Mouse (Mus musculus): ENCODE data around the gene Csf2ra. TPM values are rescaled to one million over a fixed set of nuclear protein-coding genes. Genes with fewer than 3 reads are reported as not detected.
"Not testable (repeated sequence)": the region's sequence is repeated elsewhere in the genome, so short reads cannot be mapped to it uniquely, and the experiment has no call there.

The Csf2ra gene
- polyA plus RNA-seq, 1 experiment from 2014 or later = 41.5 TPM

DNA sequence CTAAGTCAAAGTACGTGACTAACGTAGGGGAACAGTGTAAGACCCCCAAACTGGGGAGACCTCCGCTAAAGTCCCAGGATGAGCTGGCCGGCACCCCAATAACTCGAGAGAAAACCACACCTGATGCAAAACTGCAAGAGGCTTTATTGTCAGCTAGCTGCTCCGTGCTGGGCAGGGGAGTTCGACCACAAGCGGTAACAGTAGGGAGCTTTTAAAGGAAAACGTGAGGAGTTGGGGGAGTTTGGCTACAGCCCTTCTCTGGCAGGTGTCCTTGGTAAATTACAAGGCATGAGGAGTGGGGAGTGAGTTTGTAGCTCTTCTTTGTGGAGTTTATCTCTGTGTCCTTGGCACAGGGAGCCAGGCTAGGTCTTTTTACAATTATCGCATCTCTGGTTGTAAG lies 28.4 kb downstream of the Csf2ra start:
- no peak for ATAC-seq
- no peaks in the 10 kb centered on the region for H3K36me3 ChIP-seq
- 21% methylated on average over 10 of the region's 10 CpGs for WGBS
- H3K4me3 ChIP-seq (replicated peaks) = no peak overlapping the region
- H3K27ac ChIP-seq = no peak overlapping the region
- no peak overlapping the region for H3K4me2 ChIP-seq (replicated peaks)
- H3K9ac ChIP-seq (replicated peaks) = no peak overlapping the region
- H3K4me1 ChIP-seq (replicated peaks) = no peaks in the 10 kb centered on the region
- H3K27me3 ChIP-seq = no peaks in the 10 kb centered on the region
- no peaks in the 10 kb centered on the region for H3K9me3 ChIP-seq

DNA sequence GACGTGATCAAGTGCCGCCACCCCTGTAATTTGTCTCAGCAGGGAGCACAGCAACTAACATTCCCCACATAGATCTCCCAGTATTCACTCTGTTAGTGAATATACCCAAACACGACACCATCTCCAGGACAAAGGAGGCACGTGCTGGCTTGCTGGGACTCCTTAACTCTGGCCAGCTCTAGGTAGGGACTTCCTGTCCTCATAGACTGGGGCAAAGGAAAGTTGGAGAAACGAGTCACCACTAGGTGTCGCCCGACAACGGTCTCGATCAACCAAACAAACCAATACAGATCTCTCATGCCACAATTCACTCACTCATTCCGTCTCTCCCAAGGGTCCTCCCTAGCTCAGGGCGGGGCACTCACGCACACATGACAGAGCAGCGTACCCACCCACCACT lies 28.9 kb downstream of the Csf2ra start:
- no peak overlapping the region for H3K4me3 ChIP-seq (replicated peaks)
- H3K4me1 ChIP-seq (replicated peaks) = no peaks in the 10 kb centered on the region
- no peaks in the 10 kb centered on the region for H3K27me3 ChIP-seq
- ATAC-seq = no peak
- no peak overlapping the region for H3K27ac ChIP-seq
- no peaks in the 10 kb centered on the region for H3K36me3 ChIP-seq
- H3K9ac ChIP-seq (replicated peaks) = no peak overlapping the region
- WGBS = 17% methylated on average over 13 of the region's 13 CpGs
- H3K4me2 ChIP-seq (replicated peaks) = no peak overlapping the region
- H3K9me3 ChIP-seq = no peaks in the 10 kb centered on the region

GRCm38 (mm10) chr19:61183590-61183989 lies 44.6 kb downstream of the Csf2ra start, which contains the start of gene Gm6020:
Gm6020 (plus strand) TSS chr19:61183890.
- not testable (repeated sequence) for H3K4me2 ChIP-seq (replicated peaks); H3K27me3 ChIP-seq; H3K9ac ChIP-seq (replicated peaks); H3K4me3 ChIP-seq (replicated peaks); H3K27ac ChIP-seq; H3K36me3 ChIP-seq; ATAC-seq; H3K4me1 ChIP-seq (replicated peaks)
- 89% methylated on average over 2 of the region's 2 CpGs for WGBS
- peaks cover 27% of the 10 kb centered on the region for H3K9me3 ChIP-seq

GRCm38 (mm10) chr19:61175756-61176324 lies 52.4 kb downstream of the Csf2ra start, which contains the start of gene Gm7102:
Gm7102 (minus strand) TSS chr19:61176309.
- peak within 1 kb of the TSS; percentile 29 for H3K4me3 ChIP-seq (replicated peaks)
- H3K27me3 ChIP-seq = no peaks in the 10 kb centered on the region
- ATAC-seq = no peak
- no peak within 1 kb of the TSS for H3K27ac ChIP-seq
- peaks cover 6% of the 10 kb centered on the region; the same call in 1 of the 2 replicates for H3K9me3 ChIP-seq
- WGBS = 33% methylated on average over 39 of the region's 39 CpGs
- H3K36me3 ChIP-seq = no peaks in the 10 kb centered on the region
- H3K4me2 ChIP-seq (replicated peaks) = peak within 1 kb of the TSS; percentile 50
- no peaks in the 10 kb centered on the region for H3K4me1 ChIP-seq (replicated peaks)
- peak within 1 kb of the TSS; percentile 41; the same call in 1 of the 2 replicates for H3K9ac ChIP-seq (replicated peaks)

Other genes with a start within 250 kb of the Csf2ra start
- gene Zfp950, start 87.6 kb downstream of the Csf2ra start, polyA plus RNA-seq (2015; fragmentation: Nextera tagmentation; extraction: Ambion mirVana) = 48.1 and 49.9 TPM in 2 replicates
- gene Gm7102, start 52.1 kb downstream of the Csf2ra start, polyA plus RNA-seq (2015; fragmentation: Nextera tagmentation; extraction: Ambion mirVana) = 0.13 TPM in 1 of 2 replicates, not detected in the other
- gene Gm6020, start 44.5 kb downstream of the Csf2ra start, polyA plus RNA-seq (2015; fragmentation: Nextera tagmentation; extraction: Ambion mirVana) = not detected in 2 replicates
- not detected in 2 replicates for gene Gm21060, start 68.6 kb upstream of the Csf2ra start, polyA plus RNA-seq (2015; fragmentation: Nextera tagmentation; extraction: Ambion mirVana)

Data from midbrain, embryonic 13.5 days (tissue).